Mouse (Mus musculus) erythroblast, embryonic 14.5 days (primary cell): Measurements from ENCODE around the gene Rnf34.

Experiments used
- GATA1 ChIP-seq: IDR thresholded peaks from 2 replicates; pipeline ENCODE4 v1.6.1; 2012; ENCODE audit warnings: low read length, inconsistent platforms, mixed read lengths
- TAL1 ChIP-seq: IDR thresholded peaks from 3 replicates; pipeline ENCODE4 v1.6.1; 2012; ENCODE audit warnings: low read length, inconsistent platforms, mixed read lengths

DNA sequence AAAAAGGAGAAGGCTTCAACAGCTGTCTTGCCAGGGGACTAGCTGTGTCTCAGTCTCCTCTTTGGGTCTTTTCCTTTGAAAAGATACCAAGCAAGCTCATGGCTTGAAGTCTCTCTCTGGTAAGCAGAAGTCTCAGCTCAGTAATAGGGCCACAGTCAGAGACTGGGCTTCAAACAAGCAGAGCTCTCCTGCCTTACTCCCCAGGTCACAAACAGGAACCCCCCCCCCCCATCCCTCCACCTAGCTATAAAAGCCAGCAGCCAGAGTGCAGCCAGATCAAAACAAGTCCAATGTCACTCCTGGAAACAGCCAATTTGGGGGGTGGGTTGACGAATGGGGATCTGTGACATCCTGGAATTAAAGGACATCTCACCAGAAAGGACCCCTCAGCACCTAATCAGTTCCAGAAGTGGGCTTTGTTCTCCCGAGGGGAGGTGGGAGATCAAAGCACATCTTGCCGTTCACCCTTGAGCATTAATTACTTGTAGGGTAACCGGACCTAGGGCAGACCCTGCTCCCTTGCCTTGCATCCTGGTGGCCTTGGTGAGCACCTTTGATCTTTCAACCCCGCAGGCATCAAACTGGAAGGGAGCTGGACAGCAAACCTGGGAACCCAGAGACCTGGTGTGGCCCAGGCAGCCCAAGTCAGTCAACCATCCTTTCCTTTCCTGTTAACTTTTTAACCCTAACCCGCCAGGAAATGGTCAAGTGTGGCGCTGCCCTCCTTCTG is 68.3 kb downstream of the Rnf34 start:
- no peak for TF ChIP-seq TAL1
- no peak for TF ChIP-seq GATA1
